In the genomic region with DNA sequence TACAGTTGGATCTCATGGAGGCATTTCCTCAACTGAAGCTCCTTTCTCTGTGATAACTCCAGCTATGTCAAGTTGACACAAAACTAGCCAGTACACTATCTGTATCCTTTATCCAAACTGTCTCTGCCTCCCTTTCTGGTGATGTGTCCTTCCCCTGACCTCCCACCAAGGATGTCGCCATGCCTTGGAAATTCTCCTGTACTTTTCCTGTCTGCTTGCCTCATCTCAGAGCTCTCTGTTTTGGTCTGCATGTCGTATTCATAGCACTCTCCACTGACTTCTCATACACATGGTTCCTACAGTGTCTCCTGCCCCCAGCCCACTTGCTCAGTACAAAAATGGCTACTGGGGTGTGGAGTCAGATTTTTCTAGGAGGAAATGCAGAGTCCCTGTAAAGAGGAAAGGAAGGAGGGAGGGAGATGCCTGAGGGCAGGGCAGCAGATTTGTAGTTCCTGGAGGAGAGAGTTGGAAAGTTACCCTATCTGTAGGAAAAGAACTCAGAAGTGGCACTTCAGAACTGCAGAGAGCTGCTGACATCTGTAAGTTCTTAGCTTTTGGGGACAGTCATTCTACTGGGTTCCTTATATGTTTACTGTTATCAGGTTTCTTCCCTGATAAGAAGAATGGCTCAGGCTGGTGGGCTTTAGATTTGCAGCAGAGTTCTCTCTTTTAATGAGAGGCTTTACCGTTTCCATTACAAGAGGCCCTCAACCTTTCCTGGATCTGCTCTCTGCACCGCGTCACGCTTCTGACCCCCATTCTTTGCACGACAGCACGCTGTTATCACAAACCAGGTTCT, we compare ENCODE assay signal across 28 mouse cellular contexts. TPM values are rescaled to one million over a fixed set of nuclear protein-coding genes. Genes with fewer than 3 reads are reported as not detected.
A peak's percentile ranks its signal among the peaks of the same experiment; 100 is the strongest.
DNase-seq lines count a peak whose midpoint lies in the region; ATAC-seq and TF ChIP-seq lines count a peak whose summit lies in the region.
"Had no signal": no experiment of that assay in that cellular context is flagged by ENCODE, and none has a peak within 500 bp of the region (broad histone marks: within the 10 kb centered on the region; RNA-seq: fewer than 3 reads in every experiment).

No protein-coding gene starts in this region.

- H3K27me3 ChIP-seq in heart, embryonic 12.5 days (replicated peaks) = no peaks in the 10 kb centered on the region
- H3K27me3 ChIP-seq in lung, postnatal 0 days (replicated peaks; ENCODE audit: insufficient read depth, low read length) = no peaks in the 10 kb centered on the region
- H3K27me3 ChIP-seq: forebrain, embryonic 13.5 days; hindbrain, embryonic 12.5 days; megakaryocyte, embryonic 14.5 days had no signal

- ATAC-seq in heart, embryonic 12.5 days (ENCODE audit: insufficient number of reproducible peaks, low FRiP score) = no peak
- no peak; the same call in 1 of the 2 replicates for ATAC-seq in lung, postnatal 0 days
- ATAC-seq: activated CD4-positive, CD25-positive, alpha-beta regulatory T cell, adult 4 months; forebrain, embryonic 13.5 days had no signal

- DNase-seq in heart, postnatal 4 days = no peak
- DNase-seq in layer of hippocampus, adult 2 months (ENCODE audit: low spot score in 2 of 2) = no peak
- no peak for DNase-seq in layer of hippocampus, adult 8-10 months (ENCODE audit: low spot score in 2 of 2)
- DNase-seq in lung, postnatal 0 days (ENCODE audit: low spot score) = peak; percentile 20
- DNase-seq in lung, postnatal 25 days (ENCODE audit: low spot score) = no peak
- no peak for DNase-seq in gastrocnemius, adult 8-10 months (ENCODE audit: low spot score in 2 of 2)
- DNase-seq: adrenal gland, postnatal 10 days; cerebellum, adult 8-10 months; cerebellum, postnatal 36 days; kidney, adult 18-20 months; kidney, postnatal 4 days; midbrain, embryonic 14.5 days; thymus, adult 18-20 months; thymus, postnatal 36 days had no signal

- no peak for TF ChIP-seq CTCF in layer of hippocampus, adult 2 months (conservative IDR thresholded peaks at IDR 0.05)
- no peak for TF ChIP-seq CTCF in lung, postnatal 0 days (IDR thresholded peaks at IDR 0.05)

- H3K27ac ChIP-seq in heart, embryonic 12.5 days (ENCODE audit: poor library complexity, severe bottlenecking) = peak overlapping the region; percentile 67; the same call in 1 of the 2 replicates
- H3K27ac ChIP-seq in layer of hippocampus, adult 2 months = 0 out of 2 replicates have a peak overlapping the region, but pooled peaks have one; percentile 46
- H3K27ac ChIP-seq in lung, postnatal 0 days (ENCODE audit: low read length) = no peak overlapping the region
- H3K27ac ChIP-seq: forebrain, embryonic 13.5 days; hindbrain, embryonic 12.5 days; left cerebral cortex, adult 2 months had no signal

- H3K9me3 ChIP-seq in heart, embryonic 12.5 days (replicated peaks) = no peaks in the 10 kb centered on the region
- H3K9me3 ChIP-seq in lung, postnatal 0 days (ENCODE audit: low read length) = no peaks in the 10 kb centered on the region
- H3K9me3 ChIP-seq: forebrain, embryonic 13.5 days; hindbrain, embryonic 12.5 days; megakaryocyte, embryonic 14.5 days had no signal

- H3K4me2 ChIP-seq in heart, embryonic 12.5 days = peak overlapping the region; percentile 15
- no peak overlapping the region for H3K4me2 ChIP-seq in lung, postnatal 0 days (replicated peaks; ENCODE audit: low read depth, low read length)
- H3K4me2 ChIP-seq: forebrain, embryonic 13.5 days; hindbrain, embryonic 12.5 days had no signal

- 10% methylated on average over 8 of the region's 8 CpGs for WGBS in heart, embryonic 12.5 days
- 26% methylated on average over 8 of the region's 8 CpGs for WGBS in lung, postnatal 0 days

- peaks cover 23% of the 10 kb centered on the region for H3K4me1 ChIP-seq in heart, embryonic 12.5 days (replicated peaks)
- no peaks in the 10 kb centered on the region; the same call in 1 of the 2 replicates for H3K4me1 ChIP-seq in lung, postnatal 0 days (ENCODE audit: insufficient read depth, low read depth, low read length)
- H3K4me1 ChIP-seq: forebrain, embryonic 13.5 days; hindbrain, embryonic 12.5 days had no signal

- no peak overlapping the region for H3K9ac ChIP-seq in heart, embryonic 12.5 days
- no peak overlapping the region for H3K9ac ChIP-seq in lung, postnatal 0 days (replicated peaks; ENCODE audit: low read depth)
- H3K9ac ChIP-seq: forebrain, embryonic 13.5 days; hindbrain, embryonic 12.5 days had no signal

- H3K36me3 ChIP-seq in heart, embryonic 12.5 days = no peaks in the 10 kb centered on the region
- H3K36me3 ChIP-seq in lung, postnatal 0 days (ENCODE audit: insufficient read depth, low read length) = no peaks in the 10 kb centered on the region
- H3K36me3 ChIP-seq: hindbrain, embryonic 12.5 days had no signal

- no peak for TF ChIP-seq EP300 in lung, postnatal 0 days (IDR thresholded peaks at IDR 0.05)

- H3K4me3 ChIP-seq in heart, embryonic 12.5 days = no peak overlapping the region
- H3K4me3 ChIP-seq in layer of hippocampus, adult 2 months = no peak overlapping the region
- H3K4me3 ChIP-seq in lung, postnatal 0 days (ENCODE audit: low read depth, low read length) = no peak overlapping the region
- H3K4me3 ChIP-seq: forebrain, embryonic 13.5 days; hindbrain, embryonic 12.5 days; left cerebral cortex, adult 2 months; megakaryocyte, embryonic 14.5 days had no signal

RNA-seq across cellular contexts. Expression of gene P2ry14, which starts 11.7 kb away (rescaled TPM):
- 1.1 and 1.8 TPM in 2 replicates for polyA plus RNA-seq in heart, embryonic 12.5 days (2016; fragmentation: Nextera tagmentation; extraction: Ambion mirVana)
- total RNA-seq in heart, postnatal 4 days (2021) = 1 to 10 TPM; 1.4 to 1.6 TPM
- 1 to 10 TPM; 1.8 to 3.5 TPM for total RNA-seq in layer of hippocampus, adult 2 months (2021)
- 1 to 10 TPM; 1.4 to 3.4 (median 2.5) TPM for total RNA-seq in layer of hippocampus, adult 8-10 months (2022)
- 65.2 and 68.4 TPM in 2 replicates for polyA plus RNA-seq in lung, postnatal 0 days (2015; fragmentation: Nextera tagmentation; extraction: Ambion mirVana)
- total RNA-seq in gastrocnemius, adult 8-10 months (2022) = 1 to 10 TPM in 3 of 4 experiments, under 1 TPM in 1; 0.90 to 2.7 (median 1.2) TPM
- polyA plus RNA-seq: C2C12 had no signal

RNA-seq across cellular contexts. Expression of gene Gpr171, which starts 40.1 kb away (rescaled TPM):
- 1.6 TPM in 2 replicates for polyA plus RNA-seq in heart, embryonic 12.5 days (2016; fragmentation: Nextera tagmentation; extraction: Ambion mirVana)
- total RNA-seq in heart, postnatal 4 days (2021) = not detected
- not detected for total RNA-seq in layer of hippocampus, adult 2 months (2021)
- not detected for total RNA-seq in layer of hippocampus, adult 8-10 months (2022)
- polyA plus RNA-seq in lung, postnatal 0 days (2015; fragmentation: Nextera tagmentation; extraction: Ambion mirVana) = 0.68 and 1.1 TPM in 2 replicates
- under 1 TPM in 1 of 4 experiments, not detected in 3; 0.13 TPM for total RNA-seq in gastrocnemius, adult 8-10 months (2022)
- total RNA-seq: layer of hippocampus, postnatal 10 days; left cerebral cortex, adult 2 months; left cerebral cortex, postnatal 36 days had no signal
- polyA plus RNA-seq: C2C12 had no signal

RNA-seq across cellular contexts. Expression of gene Gpr87, which starts 53.2 kb away (rescaled TPM):
- 0.14 TPM in 1 of 2 replicates, not detected in the other for polyA plus RNA-seq in heart, embryonic 12.5 days (2016; fragmentation: Nextera tagmentation; extraction: Ambion mirVana)
- not detected for total RNA-seq in heart, postnatal 4 days (2021)
- total RNA-seq in layer of hippocampus, adult 2 months (2021) = not detected
- total RNA-seq in layer of hippocampus, adult 8-10 months (2022) = not detected
- polyA plus RNA-seq in lung, postnatal 0 days (2015; fragmentation: Nextera tagmentation; extraction: Ambion mirVana) = not detected in 2 replicates
- not detected for total RNA-seq in gastrocnemius, adult 8-10 months (2022)
- total RNA-seq: adrenal gland, postnatal 10 days; gastrocnemius, adult 18-20 months; gastrocnemius, postnatal 4 days; layer of hippocampus, postnatal 10 days; left cerebral cortex, adult 2 months; left cerebral cortex, postnatal 36 days had no signal
- polyA plus RNA-seq: activated CD4-positive, CD25-positive, alpha-beta regulatory T cell, adult 4 months; C2C12; hindbrain, embryonic 12.5 days; liver, embryonic 16.5 days; neural tube, embryonic 11.5 days; small intestine, adult 2 months had no signal
